Mouse (Mus musculus) stomach, postnatal 0 days (tissue): ENCODE results near the gene Nuak2.

ENCODE experiments used
- CTCF ChIP-seq: IDR thresholded peaks from 2 replicates; pipeline ENCODE4 v1.5.1; 2016; ENCODE audit warnings: antibody characterized with exemption, low read depth, mild to moderate bottlenecking, moderate library complexity
- EP300 ChIP-seq: optimal IDR thresholded peaks from 2 replicates; pipeline ENCODE3; 2016; ENCODE audit warnings: antibody characterized with exemption

GRCm38 (mm10) chr1:132348401-132348800 is 32.5 kb downstream of the Nuak2 start:
- TF ChIP-seq CTCF (no peak), EP300 (no peak)
